Mouse (Mus musculus): ENCODE results near the gene Aco1.

The Aco1 gene

GRCm38 (mm10) chr4:40212177-40212576 lies 69.3 kb downstream of the Aco1 start:
- DNase-seq (ENCODE audit: low spot score in 2 of 2): no peak

- DNase-seq (ENCODE audit: low spot score in 2 of 2): no peak
Measured at GRCm38 (mm10) chr4:40217910-40218309, 75.0 kb downstream of the Aco1 start.

- peak; percentile 42 to 60 for DNase-seq (ENCODE audit: low spot score in 2 of 2)
Measured at GRCm38 (mm10) chr4:40218382-40218781, 75.5 kb downstream of the Aco1 start.

- DNase-seq (ENCODE audit: low spot score in 2 of 2): no peak
Measured at GRCm38 (mm10) chr4:40220437-40220836, 77.6 kb downstream of the Aco1 start.

GRCm38 (mm10) chr4:40221004-40221760 lies 78.3 kb downstream of the Aco1 start:
- no peak for DNase-seq (ENCODE audit: low spot score in 2 of 2)

GRCm38 (mm10) chr4:40221876-40222585 lies 79.2 kb downstream of the Aco1 start:
- DNase-seq (ENCODE audit: low spot score in 2 of 2): no peak

GRCm38 (mm10) chr4:40226095-40226494 lies 83.2 kb downstream of the Aco1 start:
- no peak for DNase-seq (ENCODE audit: low spot score in 2 of 2)

GRCm38 (mm10) chr4:40227131-40227530 lies 84.2 kb downstream of the Aco1 start:
- no peak for DNase-seq (ENCODE audit: low spot score in 2 of 2)

- no peak for DNase-seq (ENCODE audit: low spot score in 2 of 2)
Measured at GRCm38 (mm10) chr4:40227886-40228285, 85.0 kb downstream of the Aco1 start.

GRCm38 (mm10) chr4:40229723-40230122 lies 86.8 kb downstream of the Aco1 start:
- no peak for DNase-seq (ENCODE audit: low spot score in 2 of 2)

GRCm38 (mm10) chr4:40233062-40233664 lies 90.3 kb downstream of the Aco1 start:
- DNase-seq (ENCODE audit: low spot score in 2 of 2): no peak

GRCm38 (mm10) chr4:40234256-40234655 lies 91.4 kb downstream of the Aco1 start:
- no peak for DNase-seq (ENCODE audit: low spot score in 2 of 2)

GRCm38 (mm10) chr4:40236829-40237228 lies 93.9 kb downstream of the Aco1 start:
- peak in 1 of 2 experiments; percentile 21 for DNase-seq (ENCODE audit: low spot score in 2 of 2)

- DNase-seq (ENCODE audit: low spot score in 2 of 2): peak; percentile 50 to 53
Measured at GRCm38 (mm10) chr4:40238483-40239408, 95.9 kb downstream of the Aco1 start.

- DNase-seq (ENCODE audit: low spot score in 2 of 2): peak in 1 of 2 experiments; percentile 14
Measured at GRCm38 (mm10) chr4:40239409-40240271, 96.8 kb downstream of the Aco1 start, which contains the start of gene Ddx58. Gene Ddx58 (minus strand): TSS chr4:40239828.

GRCm38 (mm10) chr4:40240272-40240744 lies 97.4 kb downstream of the Aco1 start:
- DNase-seq (ENCODE audit: low spot score in 2 of 2): no peak

GRCm38 (mm10) chr4:40241928-40242327 lies 99.0 kb downstream of the Aco1 start:
- DNase-seq (ENCODE audit: low spot score in 2 of 2): no peak

GRCm38 (mm10) chr4:40243006-40243405 lies 100.1 kb downstream of the Aco1 start:
- no peak for DNase-seq (ENCODE audit: low spot score in 2 of 2)

- DNase-seq (ENCODE audit: low spot score in 2 of 2): no peak
Measured at GRCm38 (mm10) chr4:40244035-40244434, 101.2 kb downstream of the Aco1 start.
